Mouse (Mus musculus) urinary bladder, postnatal 4 days (tissue): ENCODE measurements at regions not wholly inside any gene's neighbourhood (a gene's known extent, or its start where the extent isn't known, plus 50 kb on each side); places are given as distances from the start of the nearest gene placed in this dataset.
"Not testable (repeated sequence)": the region's sequence is repeated elsewhere in the genome, so short reads cannot be mapped to it uniquely, and the experiment has no call there.

ENCODE experiments used
- DNase-seq, 2 experiments: peaks; one replicate each; pipeline ENCODE4 v3.0.0; 2021 to 2022; ENCODE audit warnings: low spot score in 2 of 2

- DNase-seq: no peak
These were observed 574.4 kb downstream of the Cypt12 start for GRCm38 (mm10) chr3:18522562-18522961.

DNA sequence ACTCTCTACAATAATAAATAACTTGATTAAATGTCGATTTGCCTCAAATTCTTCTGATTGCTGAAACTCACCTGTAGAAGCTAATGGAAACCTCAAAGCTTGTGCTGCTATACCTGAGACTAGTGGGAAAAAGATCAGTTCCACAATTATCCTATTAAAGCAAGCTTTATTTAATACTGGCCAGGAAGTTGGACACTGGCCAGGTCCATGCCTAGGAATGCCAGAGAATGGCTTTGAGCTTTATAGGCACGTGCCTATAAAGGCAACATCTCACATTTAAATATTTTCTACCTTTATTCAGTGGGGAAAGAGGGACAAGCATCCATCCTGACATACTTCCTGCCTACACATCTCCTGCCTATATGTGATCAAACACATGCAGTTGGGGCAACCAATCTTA is 575.8 kb downstream of the Cypt12 start:
- no peak for DNase-seq

DNA sequence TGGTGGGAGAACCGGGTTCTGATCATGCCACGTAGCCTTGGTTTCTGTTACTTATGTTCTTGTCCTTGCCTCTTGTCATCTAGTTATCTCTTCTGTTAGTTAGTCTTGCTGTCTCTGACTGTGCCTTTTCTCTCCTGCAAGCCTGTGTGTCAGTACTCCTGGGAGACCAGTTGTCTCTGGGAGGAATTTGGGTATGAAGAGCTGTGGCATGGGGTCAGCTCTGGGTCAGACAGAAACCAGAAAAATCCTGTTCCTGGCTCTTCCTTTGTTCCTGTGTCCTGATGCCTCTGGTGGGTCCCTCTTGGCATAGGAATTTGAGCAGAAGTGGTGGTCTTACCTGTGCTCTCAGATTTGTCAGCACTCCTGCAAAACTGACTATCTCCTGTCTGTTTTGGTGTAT is 609.0 kb downstream of the Cypt12 start:
- DNase-seq: no peak

DNA sequence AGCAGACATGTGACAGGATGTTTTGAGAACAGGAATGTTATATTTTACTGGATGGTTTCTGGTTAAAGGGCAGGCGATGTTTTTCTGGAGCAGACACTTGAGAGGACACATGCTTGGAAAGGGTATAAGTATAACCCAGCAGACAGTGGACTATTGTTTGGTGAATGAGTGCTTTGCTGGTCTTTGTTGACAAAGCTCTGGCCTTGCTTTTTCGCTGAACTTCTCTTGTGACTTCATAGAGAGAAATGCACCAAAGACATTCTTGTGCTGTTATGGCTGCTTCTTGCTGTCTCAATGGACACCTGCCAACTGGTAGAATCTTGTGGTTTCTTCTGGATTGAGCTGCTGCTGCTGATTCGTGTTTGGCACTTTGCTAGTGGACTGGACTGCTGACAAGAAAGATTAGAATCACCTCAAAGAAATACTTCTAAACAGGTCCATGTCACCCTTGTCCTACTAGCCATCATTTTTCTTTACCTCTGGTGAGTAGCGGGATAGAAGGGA is 612.1 kb downstream of the Cypt12 start:
- DNase-seq: no peak

- DNase-seq: not testable (repeated sequence)
These were observed 632.9 kb downstream of the Cypt12 start for GRCm38 (mm10) chr3:18580911-18581626.

DNA sequence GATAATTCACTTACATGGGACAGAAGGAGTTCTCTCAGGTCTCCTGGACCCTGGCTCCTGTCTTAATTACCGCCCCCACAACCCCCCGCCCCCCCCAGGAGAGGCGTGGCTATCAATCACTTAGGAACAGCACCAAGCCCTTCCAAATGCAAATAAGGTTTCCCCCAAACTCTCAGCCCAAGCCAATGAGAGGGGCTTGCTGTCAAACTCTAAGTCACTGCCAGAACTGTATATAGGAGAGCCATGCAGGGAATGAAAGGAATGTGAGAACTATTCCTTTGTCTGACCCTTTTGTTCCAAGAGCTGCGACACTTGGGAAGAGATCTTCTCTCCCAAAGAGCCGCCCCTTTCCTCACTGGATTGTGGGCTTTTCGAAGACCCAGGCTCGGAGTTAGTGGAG is 672.4 kb downstream of the Cypt12 start:
- no peak for DNase-seq

GRCm38 (mm10) chr3:18623831-18624304 is 675.7 kb downstream of the Cypt12 start:
- DNase-seq: peak in 1 of 2 experiments; percentile 30

- DNase-seq: no peak
These were observed 676.4 kb downstream of the Cypt12 start for GRCm38 (mm10) chr3:18624381-18625145.

- no peak for DNase-seq
These were observed 677.5 kb downstream of the Cypt12 start for GRCm38 (mm10) chr3:18625395-18626328.

GRCm38 (mm10) chr3:18626375-18626774 is 678.2 kb downstream of the Cypt12 start:
- no peak for DNase-seq

- DNase-seq: no peak
These were observed 678.6 kb downstream of the Cypt12 start for GRCm38 (mm10) chr3:18626820-18627219.

DNA sequence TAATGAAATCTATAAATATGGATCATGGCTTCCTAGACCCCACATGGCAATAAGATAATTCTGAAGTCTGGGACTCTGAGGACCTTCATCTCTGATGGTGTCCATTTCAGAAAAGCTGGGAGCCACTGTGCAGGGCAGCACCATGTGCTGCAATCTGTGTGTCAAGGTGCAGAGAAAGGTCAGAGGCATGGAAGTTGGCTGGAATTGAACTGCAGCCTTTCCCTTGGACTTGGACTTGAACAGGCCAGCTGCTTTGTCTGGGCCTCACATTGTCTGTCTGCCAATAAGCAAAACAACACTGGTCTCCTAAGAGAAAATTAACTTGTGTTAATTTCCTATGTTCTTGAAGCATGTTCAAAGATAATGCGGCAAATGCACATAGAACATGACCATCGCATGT is 681.0 kb downstream of the Cypt12 start:
- no peak for DNase-seq

- no peak for DNase-seq
These were observed 683.4 kb downstream of the Cypt12 start for GRCm38 (mm10) chr3:18631601-18632000.

DNA sequence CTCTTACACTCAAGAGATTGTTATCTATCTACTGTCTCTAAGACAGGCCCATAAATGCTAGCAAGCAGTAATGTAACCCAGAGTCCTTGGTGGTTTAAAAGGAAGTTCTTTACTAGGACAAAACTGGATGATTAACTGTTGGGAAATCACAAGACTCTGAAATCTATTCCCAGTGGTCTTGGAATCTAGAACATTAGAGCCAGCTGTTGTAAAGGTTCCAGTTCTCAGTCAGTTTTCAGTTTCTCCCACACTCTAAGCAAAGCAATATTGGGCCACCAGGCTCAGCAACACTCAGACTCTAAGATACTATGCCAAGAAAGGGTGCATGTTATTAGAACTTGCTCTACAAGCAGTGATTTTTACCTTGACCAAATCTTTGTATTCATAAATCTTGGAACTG is 686.6 kb downstream of the Cypt12 start:
- no peak for DNase-seq

GRCm38 (mm10) chr3:18637553-18637952 is 689.3 kb downstream of the Cypt12 start:
- DNase-seq: no peak

DNA sequence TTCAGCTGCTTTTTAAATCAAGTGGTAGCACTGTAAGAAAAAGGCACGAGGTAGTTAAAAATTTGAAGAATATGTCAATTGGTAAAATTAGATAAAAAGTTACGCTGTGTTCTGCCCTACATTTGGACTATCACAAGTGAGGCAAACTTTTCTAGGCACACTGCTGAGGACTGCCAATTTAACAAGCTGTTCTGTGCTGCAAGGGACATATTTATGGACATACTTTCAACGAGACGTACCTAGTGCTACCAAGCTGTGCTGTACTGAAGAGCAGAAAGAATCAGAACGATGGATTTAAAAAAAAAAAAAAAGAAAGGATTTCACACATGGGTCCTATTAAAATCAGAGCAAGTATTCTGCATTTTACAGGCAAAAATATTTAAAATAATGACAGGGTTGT is 692.1 kb downstream of the Cypt12 start:
- DNase-seq: no peak

GRCm38 (mm10) chr3:18641688-18642087 is 693.5 kb downstream of the Cypt12 start:
- no peak for DNase-seq

- no peak for DNase-seq
These were observed 695.3 kb downstream of the Cypt12 start for GRCm38 (mm10) chr3:18643408-18644035.

- DNase-seq: no peak
These were observed 697.3 kb downstream of the Cypt12 start for GRCm38 (mm10) chr3:18645481-18645880.

GRCm38 (mm10) chr3:18645927-18646326 is 697.7 kb downstream of the Cypt12 start:
- no peak for DNase-seq

DNA sequence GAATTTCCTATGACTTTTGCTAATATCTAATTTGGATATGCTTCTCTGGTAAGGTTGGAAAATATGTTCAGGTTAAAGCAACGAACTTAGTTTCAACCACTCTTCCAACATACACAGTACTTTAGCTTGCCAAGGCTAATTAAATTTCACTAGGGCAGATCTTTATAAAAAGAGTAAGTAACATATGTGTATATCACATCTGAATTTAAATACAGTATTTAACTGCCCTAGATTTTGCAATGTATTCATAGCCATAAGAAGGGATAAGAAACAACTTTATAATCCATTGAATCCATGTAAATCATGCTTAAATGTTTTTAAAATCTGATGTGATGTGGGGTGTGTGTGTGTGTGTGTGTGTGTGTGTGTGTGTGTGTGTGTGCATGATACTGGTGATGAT is 705.3 kb downstream of the Cypt12 start:
- no peak for DNase-seq
